Mouse (Mus musculus): ENCODE measurements around the gene Lmna.

Gene Lmna

GRCm38 (mm10) chr3:88539397-88539796 lies 29.6 kb upstream of the Lmna start:
- DNase-seq (ENCODE audit: low read depth in 1 of 2, low spot score in 2 of 2) = no peak

GRCm38 (mm10) chr3:88538271-88539145 lies 28.8 kb upstream of the Lmna start:
- no peak for DNase-seq (ENCODE audit: low read depth in 1 of 2, low spot score in 2 of 2)

- DNase-seq (ENCODE audit: low read depth in 1 of 2, low spot score in 2 of 2) = no peak
These were observed 27.4 kb upstream of the Lmna start for GRCm38 (mm10) chr3:88537146-88537545.

GRCm38 (mm10) chr3:88536103-88536930 lies 26.6 kb upstream of the Lmna start:
- DNase-seq (ENCODE audit: low read depth in 1 of 2, low spot score in 2 of 2) = no peak

- DNase-seq (ENCODE audit: low read depth in 1 of 2, low spot score in 2 of 2) = no peak
These were observed 25.8 kb upstream of the Lmna start for GRCm38 (mm10) chr3:88535527-88535926.

GRCm38 (mm10) chr3:88535005-88535404 lies 25.2 kb upstream of the Lmna start:
- DNase-seq (ENCODE audit: low read depth in 1 of 2, low spot score in 2 of 2) = no peak

- DNase-seq (ENCODE audit: low read depth in 1 of 2, low spot score in 2 of 2) = no peak
These were observed 23.9 kb upstream of the Lmna start for GRCm38 (mm10) chr3:88533706-88534105.

GRCm38 (mm10) chr3:88532689-88533511 lies 23.1 kb upstream of the Lmna start:
- no peak for DNase-seq (ENCODE audit: low read depth in 1 of 2, low spot score in 2 of 2)

- DNase-seq (ENCODE audit: low read depth in 1 of 2, low spot score in 2 of 2) = no peak
These were observed 22.5 kb upstream of the Lmna start, which contains the start of gene Mex3a for GRCm38 (mm10) chr3:88532299-88532674. TSS of gene Mex3a (plus strand) at chr3:88532395.

- DNase-seq (ENCODE audit: low read depth in 1 of 2, low spot score in 2 of 2) = peak in 1 of 2 experiments; percentile 64
These were observed 21.9 kb upstream of the Lmna start for GRCm38 (mm10) chr3:88531348-88532298.

- DNase-seq (ENCODE audit: low read depth in 1 of 2, low spot score in 2 of 2) = no peak
These were observed 20.5 kb upstream of the Lmna start for GRCm38 (mm10) chr3:88530082-88530864.

GRCm38 (mm10) chr3:88529204-88530000 lies 19.6 kb upstream of the Lmna start:
- DNase-seq (ENCODE audit: low read depth in 1 of 2, low spot score in 2 of 2) = no peak

GRCm38 (mm10) chr3:88528646-88529045 lies 18.9 kb upstream of the Lmna start:
- DNase-seq (ENCODE audit: low read depth in 1 of 2, low spot score in 2 of 2) = no peak

- DNase-seq (ENCODE audit: low read depth in 1 of 2, low spot score in 2 of 2) = no peak
These were observed 17.8 kb upstream of the Lmna start for GRCm38 (mm10) chr3:88527565-88527964.

GRCm38 (mm10) chr3:88526157-88527131 lies 16.7 kb upstream of the Lmna start:
- DNase-seq (ENCODE audit: low read depth in 1 of 2, low spot score in 2 of 2) = peak; percentile 73 to 74

- no peak for DNase-seq (ENCODE audit: low read depth in 1 of 2, low spot score in 2 of 2)
These were observed 15.3 kb upstream of the Lmna start for GRCm38 (mm10) chr3:88525021-88525420.

GRCm38 (mm10) chr3:88523027-88523426 lies 13.3 kb upstream of the Lmna start:
- no peak for DNase-seq (ENCODE audit: low read depth in 1 of 2, low spot score in 2 of 2)
